Mouse (Mus musculus) hindbrain, embryonic 11.5 days (tissue): ENCODE results near the gene Duox1. TPM values are rescaled to one million over a fixed set of nuclear protein-coding genes. Genes with fewer than 3 reads are reported as not detected.

Source experiments
- ATAC-seq: fragments of 200-750 bp; cut with Nextera tagmentation; 2 replicates; pipeline ENCODE4 v1.8.0; 2017; ENCODE audit warnings: mild to moderate bottlenecking, moderate TSS enrichment, moderate library complexity; ENCODE audit not compliant: low FRiP score
- DNase-seq: peaks from one replicate; pipeline ENCODE4 v3.0.0-alpha.2; 2015; ENCODE audit warnings: low spot score
- H3K27ac ChIP-seq: fragments of 300-500 bp; sonication (generic); 2 replicates; pipeline ENCODE4 v1.5.1; 2014; ENCODE audit warnings: mild to moderate bottlenecking, low read depth, low read length
- H3K27me3 ChIP-seq: fragments of 300-500 bp; sonication (generic); 2 replicates; pipeline ENCODE4 v1.6.1; 2014; ENCODE audit warnings: mild to moderate bottlenecking, low read length, moderate library complexity, mixed read lengths; ENCODE audit not compliant: control insufficient read depth, insufficient read depth
- H3K36me3 ChIP-seq: fragments of 300-500 bp; sonication (generic); 2 replicates; pipeline ENCODE4 v1.6.1; 2014; ENCODE audit warnings: mild to moderate bottlenecking, low read length, moderate library complexity, mixed read lengths; ENCODE audit not compliant: control insufficient read depth, insufficient read depth
- H3K4me1 ChIP-seq: fragments of 300-500 bp; sonication (generic); replicated peaks from 2 replicates; pipeline ENCODE4 v1.6.1; 2014; ENCODE audit warnings: low read length, mixed read lengths; ENCODE audit not compliant: control insufficient read depth, insufficient read depth
- H3K4me2 ChIP-seq: fragments of 300-500 bp; sonication (generic); replicated peaks from 2 replicates; pipeline ENCODE4 v1.6.1; 2014; ENCODE audit warnings: mild to moderate bottlenecking, low read depth, low read length
- H3K4me3 ChIP-seq: fragments of 300-500 bp; sonication (generic); 2 replicates; pipeline ENCODE4 v1.5.1; 2014; ENCODE audit warnings: low read depth, low read length
- H3K9ac ChIP-seq: fragments of 300-500 bp; sonication (generic); 2 replicates; pipeline ENCODE4 v1.6.1; 2014; ENCODE audit warnings: low read depth, low read length
- H3K9me3 ChIP-seq: fragments of 300-500 bp; sonication (generic); 2 replicates; pipeline ENCODE4 v1.6.1; 2016; ENCODE audit warnings: low read length; ENCODE audit not compliant: control insufficient read depth
- WGBS: fragments of 180-500 bp; shearing (Covaris S2); extraction: QIAGEN DNeasy Blood & Tissue Kit; methylation state at CpG from one replicate; pipeline ENCODE4 v1.1.7; 2014; 5-methylcytosine and 5-hydroxymethylcytosine counted together
- polyA plus RNA-seq: library from polyadenylated mRNA; unstranded; fragments of >200 nt; fragmentation: Nextera tagmentation; extraction: Ambion mirVana; gene quantifications from 2 replicates; pipeline ENCODE4 v1.2.1, GENCODE M21; 2014

The Duox1 gene
- 0.12 TPM in 1 of 2 replicates, not detected in the other for polyA plus RNA-seq

- no peak within 1 kb of the TSS for H3K4me3 ChIP-seq
- no peak within 1 kb of the TSS for H3K27ac ChIP-seq
- no peak for DNase-seq
- H3K36me3 ChIP-seq = no peaks in the 10 kb centered on the region
- peaks cover 18% of the 10 kb centered on the region for H3K27me3 ChIP-seq
- peaks cover 4% of the 10 kb centered on the region; the same call in 1 of the 2 replicates for H3K4me1 ChIP-seq
- no peak within 1 kb of the TSS for H3K9ac ChIP-seq
- WGBS = 81% methylated on average over 7 of the region's 7 CpGs
- no peak within 1 kb of the TSS for H3K4me2 ChIP-seq
- ATAC-seq = no peak
- no peaks in the 10 kb centered on the region for H3K9me3 ChIP-seq
Observed at GRCm38 (mm10) chr2:122315372-122315771, at the start of gene Duox1. Gene Duox1 (plus strand): TSS chr2:122315672.

DNA sequence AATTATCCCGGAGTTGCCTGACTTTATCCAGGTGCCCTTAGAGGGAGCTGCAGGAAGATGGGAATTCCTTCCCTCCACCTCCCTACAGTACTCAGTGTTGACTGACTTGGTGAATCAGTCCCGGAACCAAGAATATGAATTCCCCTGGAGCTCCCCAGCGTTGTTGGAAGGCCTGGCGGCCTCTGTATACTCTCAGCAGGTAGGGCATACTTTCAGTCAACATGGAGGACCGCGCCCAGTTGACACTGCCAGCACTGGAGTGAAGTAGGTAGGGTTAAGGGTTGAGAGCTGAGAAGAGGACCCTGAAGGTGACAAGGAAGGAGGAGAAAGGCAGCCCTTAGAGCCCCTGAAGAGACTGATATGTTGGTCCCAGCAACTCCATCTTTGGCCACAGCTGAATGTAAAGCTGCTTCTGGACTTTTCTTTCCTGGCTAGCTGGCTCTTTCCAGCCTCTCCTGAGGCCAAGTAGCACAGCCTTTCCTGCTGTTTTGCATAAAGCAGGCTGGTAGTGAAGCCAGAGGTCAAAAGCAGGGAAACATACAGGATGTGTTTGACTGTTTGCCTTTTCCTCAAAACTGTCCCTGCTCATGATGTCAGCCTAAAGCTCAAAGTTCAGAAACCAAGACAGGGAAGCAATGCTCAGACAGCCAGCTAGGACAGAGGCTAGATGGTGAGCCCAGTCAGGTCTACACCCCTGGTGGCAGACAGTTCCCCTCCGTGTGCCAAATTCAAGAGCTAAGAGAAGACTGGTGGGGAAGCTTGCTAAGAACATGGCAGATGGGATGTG lies 48.9 kb upstream of the Duox1 start:
- Histone ChIP-seq H3K27me3 (no peaks in the 10 kb centered on the region), H3K9ac (no peak overlapping the region), H3K9me3 (no peaks in the 10 kb centered on the region), H3K27ac (no peak overlapping the region), H3K4me1 (no peaks in the 10 kb centered on the region), H3K36me3 (no peaks in the 10 kb centered on the region), H3K4me2 (no peak overlapping the region), H3K4me3 (no peak overlapping the region)
- WGBS = 90% methylated on average over 7 of the region's 7 CpGs
- DNase-seq (no peak), ATAC-seq (no peak)

DNA sequence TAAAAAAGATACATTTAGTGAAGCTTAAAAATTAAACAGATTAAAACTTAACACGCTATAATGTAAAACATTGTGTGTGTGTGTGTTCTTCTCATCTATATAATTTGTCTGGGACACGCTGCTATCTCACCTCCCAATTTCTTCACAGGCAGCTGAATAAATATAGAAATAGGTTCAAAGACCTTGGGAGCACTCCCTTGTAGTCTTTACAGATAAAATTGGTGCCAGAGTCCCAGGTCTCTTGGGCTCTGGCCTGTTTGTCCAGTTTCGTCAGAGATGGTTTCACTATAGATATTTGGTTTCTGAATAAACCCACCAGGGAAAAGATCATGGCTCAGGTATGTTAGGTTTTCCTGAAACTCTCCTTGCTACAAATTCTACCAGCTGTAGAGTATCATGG lies 36.7 kb upstream of the Duox1 start:
- ATAC-seq (no peak), DNase-seq (no peak)
- no peaks in the 10 kb centered on the region for H3K4me1 ChIP-seq
- no peak overlapping the region for H3K9ac ChIP-seq
- H3K9me3 ChIP-seq = no peaks in the 10 kb centered on the region
- H3K36me3 ChIP-seq = no peaks in the 10 kb centered on the region
- H3K27ac ChIP-seq = no peak overlapping the region
- WGBS = 86% methylated on average over 3 of the region's 3 CpGs
- H3K27me3 ChIP-seq = no peaks in the 10 kb centered on the region
- no peak overlapping the region for H3K4me2 ChIP-seq
- no peak overlapping the region for H3K4me3 ChIP-seq

GRCm38 (mm10) chr2:122284091-122284490 lies 31.4 kb upstream of the Duox1 start:
- Histone ChIP-seq H3K27me3 (no peaks in the 10 kb centered on the region), H3K9me3 (no peaks in the 10 kb centered on the region), H3K36me3 (no peaks in the 10 kb centered on the region), H3K27ac (no peak overlapping the region), H3K9ac (no peak overlapping the region), H3K4me3 (no peak overlapping the region), H3K4me2 (no peak overlapping the region), H3K4me1 (no peaks in the 10 kb centered on the region)
- DNase-seq (no peak), ATAC-seq (no peak)
- WGBS = 87% methylated on average over 9 of the region's 9 CpGs

DNA sequence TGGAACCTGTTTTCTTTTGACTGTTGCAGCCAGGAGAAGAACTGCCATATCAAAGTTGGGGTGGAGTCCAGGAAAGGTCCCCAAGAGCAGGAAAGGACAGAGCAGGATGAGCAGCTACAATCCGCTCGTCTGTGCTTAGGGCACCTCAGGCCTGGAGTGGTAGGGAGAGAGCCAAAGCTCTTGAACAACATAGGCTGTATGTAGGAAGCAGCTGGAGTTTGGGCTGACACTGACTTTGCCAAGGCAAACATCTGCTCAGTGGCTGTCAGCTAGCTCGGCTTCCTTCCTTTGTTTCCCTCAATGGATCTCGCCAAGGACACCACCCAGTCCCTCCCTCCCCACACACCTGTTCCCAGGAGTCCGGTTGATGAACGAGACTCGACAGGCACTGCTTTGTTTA lies 29.3 kb upstream of the Duox1 start:
- no peaks in the 10 kb centered on the region for H3K27me3 ChIP-seq
- no peak overlapping the region for H3K4me3 ChIP-seq
- no peaks in the 10 kb centered on the region for H3K4me1 ChIP-seq
- H3K27ac ChIP-seq = no peak overlapping the region
- no peak overlapping the region for H3K4me2 ChIP-seq
- H3K36me3 ChIP-seq = no peaks in the 10 kb centered on the region
- no peak for DNase-seq
- no peak overlapping the region for H3K9ac ChIP-seq
- 62% methylated on average over 7 of the region's 7 CpGs for WGBS
- no peaks in the 10 kb centered on the region for H3K9me3 ChIP-seq
- no peak for ATAC-seq

GRCm38 (mm10) chr2:122294916-122295315 lies 20.6 kb upstream of the Duox1 start:
- Histone ChIP-seq H3K36me3 (no peaks in the 10 kb centered on the region), H3K9ac (no peak overlapping the region), H3K4me1 (peaks cover 6% of the 10 kb centered on the region; the same call in 1 of the 2 replicates), H3K4me2 (no peak overlapping the region), H3K9me3 (no peaks in the 10 kb centered on the region), H3K4me3 (no peak overlapping the region), H3K27ac (no peak overlapping the region), H3K27me3 (peaks cover 49% of the 10 kb centered on the region)
- ATAC-seq (no peak), DNase-seq (peak; percentile 25)
- WGBS = 7% methylated on average over 7 of the region's 7 CpGs

DNA sequence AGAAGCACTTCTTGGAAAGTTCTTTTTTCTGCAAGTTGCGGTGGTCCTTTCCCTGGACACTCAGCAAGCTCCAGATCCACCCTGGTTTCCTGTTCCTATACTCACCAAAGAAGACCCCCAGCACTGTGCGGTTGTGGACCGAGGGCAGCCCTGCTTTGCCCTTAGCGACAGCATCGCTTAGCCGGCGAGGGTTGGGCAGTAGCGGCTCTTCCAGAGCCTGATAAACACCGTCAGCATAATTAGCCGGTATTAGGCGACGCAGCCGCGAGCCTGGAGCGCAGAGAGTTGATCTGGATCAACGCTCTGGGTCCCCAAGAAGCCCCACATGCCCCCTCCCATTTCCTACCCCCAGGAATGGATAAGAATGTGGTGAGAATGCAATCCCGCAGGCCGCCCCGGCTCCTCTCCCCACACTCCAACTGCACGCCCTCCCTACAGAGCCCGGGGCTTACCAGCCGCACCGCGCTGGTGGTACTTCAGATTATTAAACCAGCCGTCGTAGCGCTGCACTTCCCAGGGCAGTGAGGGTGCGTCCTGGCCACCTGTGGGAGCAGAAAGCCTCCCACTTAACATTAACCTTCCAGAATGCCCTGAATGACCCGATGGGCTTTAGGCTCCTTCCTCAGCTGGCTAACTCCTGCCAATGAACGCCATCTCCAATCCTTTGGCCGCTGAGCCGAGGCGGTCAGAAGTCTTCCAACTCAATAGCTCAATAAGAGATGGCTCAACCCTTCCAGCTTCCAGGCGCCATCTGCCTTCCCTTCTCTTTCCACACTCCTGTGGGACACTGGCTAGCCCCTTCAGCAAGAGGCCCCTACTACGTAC lies 18.0 kb upstream of the Duox1 start:
- DNase-seq = peak; percentile 57
- H3K4me2 ChIP-seq = no peak overlapping the region; the same call in 1 of the 2 replicates
- no peaks in the 10 kb centered on the region for H3K9me3 ChIP-seq
- ATAC-seq = no peak
- WGBS = 2% methylated on average over 35 of the region's 35 CpGs
- H3K27ac ChIP-seq = no peak overlapping the region
- 0 out of 2 replicates have a peak overlapping the region, but pooled peaks have one; percentile 0 for H3K4me3 ChIP-seq
- H3K9ac ChIP-seq = no peak overlapping the region
- peaks cover 9% of the 10 kb centered on the region for H3K4me1 ChIP-seq
- H3K27me3 ChIP-seq = peaks cover 71% of the 10 kb centered on the region
- H3K36me3 ChIP-seq = no peaks in the 10 kb centered on the region

DNA sequence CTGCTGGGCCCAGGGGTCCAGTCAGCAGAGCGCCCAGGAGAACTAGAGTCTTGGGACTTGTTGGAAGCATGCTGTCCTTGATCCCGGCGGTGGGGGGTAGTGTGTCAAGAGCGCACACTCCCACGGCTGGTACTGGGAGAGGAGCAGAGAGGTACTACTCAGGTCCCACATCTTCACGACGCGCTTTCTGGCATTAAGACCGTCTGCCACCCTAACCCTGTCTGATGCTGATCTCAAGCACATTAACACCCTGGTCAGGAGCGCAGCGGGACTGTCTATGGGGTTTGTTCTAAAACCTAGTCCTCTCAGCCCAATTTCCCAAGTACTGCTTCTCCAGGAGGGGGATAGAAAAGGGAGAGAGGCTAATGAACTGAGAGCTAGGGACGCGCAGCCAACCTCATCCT lies 17.4 kb upstream of the Duox1 start, which contains the start of gene Duox2:
TSS of gene Duox2 (minus strand) at position 354 of the 404 bp plus-strand sequence.
- no peak within 1 kb of the TSS for H3K9ac ChIP-seq
- WGBS = 3% methylated on average over 13 of the region's 13 CpGs
- no peaks in the 10 kb centered on the region for H3K36me3 ChIP-seq
- H3K27ac ChIP-seq = no peak within 1 kb of the TSS
- ATAC-seq (no peak), DNase-seq (peak; percentile 58)
- H3K4me2 ChIP-seq = peak within 1 kb of the TSS; percentile 25
- peaks cover 75% of the 10 kb centered on the region for H3K27me3 ChIP-seq
- peaks cover 9% of the 10 kb centered on the region for H3K4me1 ChIP-seq
- peak within 1 kb of the TSS; percentile 6; the same call in 1 of the 2 replicates for H3K4me3 ChIP-seq
- no peaks in the 10 kb centered on the region for H3K9me3 ChIP-seq
